Mouse (Mus musculus): ENCODE measurements around the gene Dnaaf2. TPM values are rescaled to one million over a fixed set of nuclear protein-coding genes. Genes with fewer than 3 reads are reported as not detected.

Gene Dnaaf2
- polyA plus RNA-seq, 1 experiment from 2014 or later: 4.2 TPM

DNA sequence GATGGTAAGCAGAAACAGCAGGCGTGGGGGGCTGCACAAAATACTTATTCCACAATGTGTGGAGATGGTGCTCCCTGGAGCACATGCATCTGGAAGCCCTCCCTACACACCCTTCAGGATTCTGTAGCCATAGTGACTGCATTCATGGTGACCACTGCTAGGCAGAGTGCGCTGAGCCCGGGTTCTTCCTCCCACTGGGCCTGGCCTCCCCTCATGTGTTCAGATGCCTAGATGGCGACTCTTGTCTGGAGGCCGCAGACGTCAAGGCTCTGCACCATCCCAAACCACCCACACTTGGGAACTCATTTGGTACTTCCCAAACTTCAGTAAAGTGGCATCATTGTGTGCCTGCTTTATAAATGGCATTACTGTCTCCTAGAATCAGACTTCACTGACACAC lies 54.8 kb downstream of the Dnaaf2 start:
- Histone ChIP-seq H3K27ac (ENCODE audit: low read length) (no peak overlapping the region), H3K4me3 (ENCODE audit: low read depth, low read length) (no peak overlapping the region), H3K27me3 (ENCODE audit: control insufficient read depth, insufficient read depth, low read depth, low read length) (no peaks in the 10 kb centered on the region), H3K4me2 (ENCODE audit: low read depth, low read length) (no peak overlapping the region), H3K36me3 (ENCODE audit: control insufficient read depth, insufficient read depth) (no peaks in the 10 kb centered on the region), H3K4me1 (ENCODE audit: control insufficient read depth, low read depth, low read length) (no peaks in the 10 kb centered on the region), H3K9ac (ENCODE audit: low read depth, low read length) (no peak overlapping the region), H3K9me3 (replicated peaks; ENCODE audit: control insufficient read depth, low read length) (no peaks in the 10 kb centered on the region)
- no peak for ATAC-seq (ENCODE audit: low read depth)
- WGBS (ENCODE audit: insufficient replicate concordance): 73% methylated on average over 6 of the region's 6 CpGs

DNA sequence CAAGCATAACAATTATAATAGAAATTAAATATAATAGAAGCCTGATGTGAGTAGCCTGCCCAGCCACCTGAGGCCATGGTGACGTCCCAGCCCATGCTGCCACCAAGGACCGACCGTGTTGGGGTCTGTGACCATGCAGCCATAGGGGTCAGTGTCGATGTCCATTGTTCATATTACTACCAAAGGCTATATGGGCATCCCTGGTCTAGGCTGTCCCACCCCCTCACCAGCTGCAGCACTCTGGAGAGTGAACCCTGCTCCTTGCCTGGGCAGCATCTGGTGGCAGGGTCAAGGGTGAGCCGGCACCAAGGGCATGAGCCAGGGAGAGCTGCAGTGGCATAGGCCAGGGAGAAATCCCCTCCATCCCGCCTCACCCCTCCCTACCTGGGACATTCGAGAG lies 58.4 kb downstream of the Dnaaf2 start:
- WGBS (ENCODE audit: insufficient replicate concordance): 60% methylated on average over 7 of the region's 7 CpGs
- Histone ChIP-seq H3K36me3 (ENCODE audit: control insufficient read depth, insufficient read depth) (no peaks in the 10 kb centered on the region), H3K27ac (ENCODE audit: low read length) (no peak overlapping the region), H3K9ac (ENCODE audit: low read depth, low read length) (no peak overlapping the region), H3K4me2 (ENCODE audit: low read depth, low read length) (no peak overlapping the region), H3K9me3 (replicated peaks; ENCODE audit: control insufficient read depth, low read length) (no peaks in the 10 kb centered on the region), H3K27me3 (ENCODE audit: control insufficient read depth, insufficient read depth, low read depth, low read length) (no peaks in the 10 kb centered on the region), H3K4me3 (ENCODE audit: low read depth, low read length) (no peak overlapping the region), H3K4me1 (ENCODE audit: control insufficient read depth, low read depth, low read length) (no peaks in the 10 kb centered on the region)
- ATAC-seq (ENCODE audit: low read depth): no peak

DNA sequence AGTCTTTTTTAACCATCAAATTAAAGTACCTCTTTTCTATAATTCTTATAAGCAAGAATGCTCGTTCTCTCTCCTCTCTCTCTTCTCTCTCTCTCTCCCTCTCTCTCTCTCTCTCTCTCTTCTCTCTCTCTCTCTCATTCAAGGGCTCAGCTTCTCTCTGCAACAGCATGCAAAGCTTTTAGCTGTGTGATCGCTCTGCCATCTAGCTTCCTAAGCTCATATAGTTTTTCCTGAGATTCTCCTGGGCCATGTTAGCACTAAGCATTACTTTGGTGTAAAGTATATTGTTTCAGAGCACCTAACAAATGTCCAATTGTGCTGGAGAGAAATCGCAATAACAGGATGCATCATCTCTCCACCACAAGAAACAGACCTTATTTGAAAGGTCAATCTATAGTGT lies 59.0 kb downstream of the Dnaaf2 start:
- no peak overlapping the region for H3K9ac ChIP-seq (ENCODE audit: low read depth, low read length)
- H3K4me1 ChIP-seq (ENCODE audit: control insufficient read depth, low read depth, low read length): no peaks in the 10 kb centered on the region
- ATAC-seq (ENCODE audit: low read depth): no peak
- no peaks in the 10 kb centered on the region for H3K36me3 ChIP-seq (ENCODE audit: control insufficient read depth, insufficient read depth)
- no peak overlapping the region for H3K4me2 ChIP-seq (ENCODE audit: low read depth, low read length)
- no peak overlapping the region for H3K27ac ChIP-seq (ENCODE audit: low read length)
- H3K27me3 ChIP-seq (ENCODE audit: control insufficient read depth, insufficient read depth, low read depth, low read length): no peaks in the 10 kb centered on the region
- H3K4me3 ChIP-seq (ENCODE audit: low read depth, low read length): no peak overlapping the region
- WGBS (ENCODE audit: insufficient replicate concordance): 64% methylated on average over 3 of the region's 3 CpGs
- no peaks in the 10 kb centered on the region for H3K9me3 ChIP-seq (replicated peaks; ENCODE audit: control insufficient read depth, low read length)

Small RNA genes within 50 kb of the gene (microRNA-seq; reads per million reads assigned to microRNA genes)
- gene Gm47287 (not detected), gene Gm47295 (not detected)

Other genes with a start within 250 kb of the Dnaaf2 start
- gene Rps29, start 39.2 kb downstream of the Dnaaf2 start, polyA plus RNA-seq (2015; fragmentation: Nextera tagmentation; extraction: Ambion mirVana): 948 and 1,117 TPM in 2 replicates
- gene Lrr1, start 29.6 kb downstream of the Dnaaf2 start, polyA plus RNA-seq (2015; fragmentation: Nextera tagmentation; extraction: Ambion mirVana): 14.1 and 18.5 TPM in 2 replicates
- gene Rpl36al, start 14.3 kb downstream of the Dnaaf2 start, polyA plus RNA-seq (2015; fragmentation: Nextera tagmentation; extraction: Ambion mirVana): 402 and 452 TPM in 2 replicates
- 18.0 TPM in 2 replicates for gene Mgat2, start 14.3 kb downstream of the Dnaaf2 start, polyA plus RNA-seq (2015; fragmentation: Nextera tagmentation; extraction: Ambion mirVana)
- gene Gm49383, start 1.3 kb downstream of the Dnaaf2 start, polyA plus RNA-seq (2015; fragmentation: Nextera tagmentation; extraction: Ambion mirVana): 13.8 and 15.6 TPM in 2 replicates
- 15.3 and 17.0 TPM in 2 replicates for gene Gm49384, start 5.8 kb upstream of the Dnaaf2 start, polyA plus RNA-seq (2015; fragmentation: Nextera tagmentation; extraction: Ambion mirVana)
- 15.3 and 18.4 TPM in 2 replicates for gene Pole2, start 29.8 kb upstream of the Dnaaf2 start, polyA plus RNA-seq (2015; fragmentation: Nextera tagmentation; extraction: Ambion mirVana)
- 2.5 TPM in 2 replicates for gene Klhdc1, start 42.7 kb upstream of the Dnaaf2 start, polyA plus RNA-seq (2015; fragmentation: Nextera tagmentation; extraction: Ambion mirVana)
- gene Klhdc2, start 98.3 kb upstream of the Dnaaf2 start, polyA plus RNA-seq (2015; fragmentation: Nextera tagmentation; extraction: Ambion mirVana): 68.6 and 76.9 TPM in 2 replicates
- gene Nemf, start 158.7 kb upstream of the Dnaaf2 start, polyA plus RNA-seq (2015; fragmentation: Nextera tagmentation; extraction: Ambion mirVana): 33.7 and 34.2 TPM in 2 replicates
- gene Arf6, start 173.7 kb upstream of the Dnaaf2 start, polyA plus RNA-seq (2015; fragmentation: Nextera tagmentation; extraction: Ambion mirVana): 21.8 TPM in 2 replicates
- gene Gm9887, start 174.0 kb upstream of the Dnaaf2 start, polyA plus RNA-seq (2015; fragmentation: Nextera tagmentation; extraction: Ambion mirVana): 0.32 and 1.1 TPM in 2 replicates